Mouse (Mus musculus) gastrocnemius, adult 8-10 months (tissue): Measurements from ENCODE around the gene Slc11a2. TPM values are rescaled to one million over a fixed set of nuclear protein-coding genes. Genes with fewer than 3 reads are reported as not detected.
"Not testable (repeated sequence)": the region's sequence is repeated elsewhere in the genome, so short reads cannot be mapped to it uniquely, and the experiment has no call there.

Source experiments
- DNase-seq, 2 experiments: peaks; one replicate each; pipeline ENCODE4 v3.0.0; 2022; ENCODE audit warnings: low spot score in 2 of 2
- total RNA-seq, 4 experiments: library from RNA; stranded (reverse); gene quantifications; 2 replicates each; pipeline ENCODE4 v1.2.4; 2022

Gene Slc11a2
- total RNA-seq, 4 experiments from 2014 or later, result 31.0 to 39.7 (median 36.9) TPM

- no peak for DNase-seq
These were observed 72.1 kb downstream of the Slc11a2 start, which contains the start of the genes Methig1 and Mettl7a2 for GRCm38 (mm10) chr15:100352711-100353250. Gene Methig1, plus strand, starts transcription at chr15:100353149. Gene Mettl7a2, plus strand, starts transcription at chr15:100353200.

GRCm38 (mm10) chr15:100351501-100352060 is 73.3 kb downstream of the Slc11a2 start:
- no peak for DNase-seq

DNA sequence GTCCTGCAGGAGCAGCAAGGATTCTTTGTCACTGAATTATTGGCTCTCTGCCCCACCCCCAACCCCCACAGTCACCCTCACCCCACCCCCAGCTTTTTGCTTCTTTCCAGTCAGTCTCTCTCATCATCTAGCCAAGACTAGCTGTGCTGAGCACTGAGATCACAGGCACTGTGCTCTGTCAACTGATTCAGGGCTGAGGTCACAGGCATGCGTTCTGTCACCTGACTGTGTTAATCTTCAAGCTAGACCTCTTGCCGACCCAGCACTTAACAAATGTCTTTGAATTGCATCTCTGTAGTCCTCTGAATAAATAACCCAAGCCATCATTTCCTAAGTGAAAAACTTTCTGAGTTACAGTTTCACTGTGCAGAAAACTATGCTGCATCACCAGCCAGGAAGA is 75.4 kb downstream of the Slc11a2 start:
- no peak for DNase-seq

- DNase-seq, result no peak
These were observed 78.1 kb downstream of the Slc11a2 start for GRCm38 (mm10) chr15:100346761-100347160.

- no peak for DNase-seq
These were observed 79.4 kb downstream of the Slc11a2 start for GRCm38 (mm10) chr15:100345484-100345883.

DNA sequence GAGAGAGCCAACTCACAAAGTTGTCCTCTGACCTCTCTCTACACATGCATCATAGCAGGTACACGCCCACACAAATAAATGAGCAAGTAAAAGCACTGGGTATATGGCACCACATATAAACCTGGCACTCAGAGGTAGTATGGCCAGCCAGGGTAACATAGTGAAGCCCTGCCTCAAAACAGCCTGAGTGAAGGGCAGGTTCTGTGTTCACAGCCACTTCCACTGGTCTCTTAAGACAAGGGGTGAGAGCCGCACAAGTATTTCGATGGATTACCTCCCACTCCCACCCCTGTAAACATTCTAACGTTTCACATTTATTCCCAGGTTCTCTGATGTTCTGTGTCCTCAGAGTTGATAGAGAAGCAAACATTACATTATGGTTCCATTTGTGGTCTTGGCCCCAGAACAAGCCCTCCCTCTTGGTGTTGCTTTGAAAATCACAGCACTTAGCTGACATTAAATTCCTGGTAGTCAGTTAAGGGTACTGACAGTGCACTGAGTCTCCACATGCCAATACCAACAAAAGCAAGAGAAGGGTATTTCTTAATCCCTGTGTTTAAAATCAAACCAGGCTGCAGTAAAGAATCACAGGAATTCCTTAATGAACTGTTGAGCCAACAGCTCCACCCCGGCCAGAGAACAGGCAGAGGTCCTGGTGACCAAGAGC is 83.4 kb downstream of the Slc11a2 start:
- not testable (repeated sequence) for DNase-seq

Other genes with a start within 250 kb of the Slc11a2 start
- 10 to 100 TPM; 48.3 to 65.5 (median 60.5) TPM for gene Atf1, start 197.3 kb downstream of the Slc11a2 start, total RNA-seq
- not detected for gene Tmprss12, start 144.2 kb downstream of the Slc11a2 start, total RNA-seq
- 10 to 100 TPM; 37.7 to 45.7 (median 44.6) TPM for gene Mettl7a1, start 120.9 kb downstream of the Slc11a2 start, total RNA-seq
- gene Mettl7a3, start 90.1 kb downstream of the Slc11a2 start, total RNA-seq, result under 1 TPM in 3 of 4 experiments, not detected in 1; 0.17 to 0.43 (median 0.22) TPM
- gene Methig1, start 71.9 kb downstream of the Slc11a2 start, total RNA-seq, result under 1 TPM in 1 of 4 experiments, not detected in 3; 0.45 TPM
- 1 to 10 TPM in 1 of 4 experiments, under 1 TPM in 3; 0.77 to 1.0 (median 0.91) TPM for gene Mettl7a2, start 71.9 kb downstream of the Slc11a2 start, total RNA-seq
- not detected for gene Higd1c, start 60.5 kb downstream of the Slc11a2 start, total RNA-seq
- under 1 TPM in 1 of 4 experiments, not detected in 3; 0.12 TPM for gene Gm5475, start 2.9 kb downstream of the Slc11a2 start, total RNA-seq
- 1 to 10 TPM; 6.6 to 7.9 (median 7.0) TPM for gene Letmd1, start 44.0 kb upstream of the Slc11a2 start, total RNA-seq
- 1 to 10 TPM; 2.6 to 4.0 (median 3.4) TPM for gene Csrnp2, start 70.4 kb upstream of the Slc11a2 start, total RNA-seq
- gene Tfcp2, start 126.9 kb upstream of the Slc11a2 start, total RNA-seq, result 10 to 100 TPM in 2 of 4 experiments, 1 to 10 TPM in 2; 7.9 to 11.6 (median 9.7) TPM
- 10 to 100 TPM; 14.7 to 16.6 (median 16.2) TPM for gene Pou6f1, start 174.9 kb upstream of the Slc11a2 start, total RNA-seq
- 10 to 100 TPM; 54.7 to 69.4 (median 57.5) TPM for gene Dazap2, start 190.3 kb upstream of the Slc11a2 start, total RNA-seq
- 1 to 10 TPM; 1.6 to 4.0 (median 2.1) TPM for gene Smagp, start 211.9 kb upstream of the Slc11a2 start, total RNA-seq
- under 1 TPM in 2 of 4 experiments, not detected in 2; 0.36 to 0.40 TPM for gene Bin2, start 244.5 kb upstream of the Slc11a2 start, total RNA-seq